Mouse (Mus musculus): ENCODE measurements around the gene Megf11. TPM values are rescaled to one million over a fixed set of nuclear protein-coding genes. Genes with fewer than 3 reads are reported as not detected.
A peak's percentile ranks its signal among the peaks of the same experiment; 100 is the strongest.

The Megf11 gene
- total RNA-seq, 4 experiments from 2014 or later: 11.7 to 16.9 (median 14.2) TPM

- DNase-seq (ENCODE audit: low spot score in 2 of 2): no peak
Observed at GRCm38 (mm10) chr9:64742453-64742852, 357.0 kb downstream of the Megf11 start.

- no peak for DNase-seq (ENCODE audit: low spot score in 2 of 2)
Observed at GRCm38 (mm10) chr9:64747735-64748134, 362.3 kb downstream of the Megf11 start.

DNA sequence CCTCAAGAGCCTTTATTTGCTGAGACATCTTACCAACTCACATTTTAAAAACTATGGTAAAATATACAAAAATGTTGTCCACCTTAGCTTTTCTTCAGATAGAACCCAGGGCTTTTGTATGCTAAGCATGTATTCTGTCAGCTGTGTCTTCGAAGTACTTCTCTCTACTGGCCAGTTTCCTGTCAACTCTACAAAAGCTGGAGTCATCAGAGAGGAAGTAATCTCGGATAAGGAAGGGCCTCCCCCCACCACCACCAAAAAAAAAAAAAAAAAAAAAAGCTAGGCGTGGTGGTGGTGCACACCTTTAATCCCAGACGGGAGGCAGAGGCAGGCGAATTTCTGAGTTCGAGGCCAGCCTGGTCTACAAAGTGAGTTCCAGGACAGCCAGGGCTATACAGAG lies 363.9 kb downstream of the Megf11 start:
- DNase-seq (ENCODE audit: low spot score in 2 of 2): no peak

DNA sequence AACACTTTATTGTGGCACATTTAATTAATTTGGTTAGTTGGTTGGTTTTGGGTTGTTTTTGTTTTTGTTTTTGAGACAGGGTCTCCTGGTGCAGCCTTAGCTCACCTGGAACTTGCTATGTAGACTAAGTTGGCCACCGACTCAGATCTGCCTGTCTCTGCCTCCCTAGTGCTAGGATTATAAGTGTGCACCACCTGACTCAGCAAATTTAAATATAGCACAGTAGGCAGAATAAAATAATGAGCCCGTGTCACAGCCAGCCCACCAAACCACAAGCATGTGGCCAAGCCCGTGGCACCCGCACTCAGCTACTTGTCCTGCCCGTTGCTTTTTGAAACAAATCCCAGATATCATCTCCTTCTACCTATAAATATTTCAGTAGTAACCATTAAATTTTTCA lies 367.1 kb downstream of the Megf11 start:
- no peak for DNase-seq (ENCODE audit: low spot score in 2 of 2)

DNA sequence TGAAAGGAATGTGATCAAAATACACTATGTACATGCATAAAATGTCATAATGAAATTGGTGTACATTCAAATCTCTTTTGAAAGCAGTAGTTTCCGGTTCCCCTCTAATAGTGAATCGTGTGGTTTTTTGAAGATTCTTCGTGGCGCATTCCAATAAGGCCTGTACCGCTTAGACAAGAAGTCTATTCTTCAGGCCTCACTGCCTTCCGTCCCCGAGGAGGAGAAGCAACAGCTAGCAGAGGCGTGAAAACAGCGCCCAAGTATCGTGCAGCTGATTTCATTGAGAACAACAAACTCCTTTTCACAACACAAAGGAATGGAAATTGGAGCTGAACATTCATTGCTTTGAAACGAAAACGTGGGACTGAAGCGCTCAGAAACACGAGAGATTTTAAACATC lies 372.6 kb downstream of the Megf11 start:
- peak in 1 of 2 experiments; percentile 17 for DNase-seq (ENCODE audit: low spot score in 2 of 2)

Small RNA genes within 50 kb of the gene (microRNA-seq; reads per million reads assigned to microRNA genes)
- 0 to 0.32 reads per million in 2 experiments for gene Gm47308

Other genes with a start within 250 kb of the Megf11 start
- gene Zwilch, start 212.5 kb upstream of the Megf11 start, total RNA-seq (2022): 1 to 10 TPM; 4.6 to 6.8 (median 5.6) TPM
- 100 to 1,000 TPM; 522 to 674 (median 595) TPM for gene Rpl4, start 212.3 kb upstream of the Megf11 start, total RNA-seq (2022)
- gene Snapc5, start 206.4 kb upstream of the Megf11 start, total RNA-seq (2022): 10 to 100 TPM; 16.5 to 19.2 (median 16.7) TPM
- 1 to 10 TPM; 1.8 to 3.8 (median 3.0) TPM for gene Uchl4, start 150.4 kb upstream of the Megf11 start, total RNA-seq (2022)
- 100 to 1,000 TPM; 290 to 306 (median 301) TPM for gene Map2k1, start 132.0 kb upstream of the Megf11 start, total RNA-seq (2022)
- 10 to 100 TPM; 11.7 to 23.6 (median 17.9) TPM for gene Tipin, start 104.0 kb upstream of the Megf11 start, total RNA-seq (2022)
- 10 to 100 TPM; 28.9 to 30.1 (median 29.6) TPM for gene Dis3l, start 44.3 kb upstream of the Megf11 start, total RNA-seq (2022)